Mouse (Mus musculus) brain, embryonic 14.5 days (tissue): ENCODE data around the gene Cped1.

Experiments used
- CTCF ChIP-seq: fragments of 200-500 bp; IDR thresholded peaks from 2 replicates; pipeline ENCODE4 v1.5.1; 2012; ENCODE audit warnings: inconsistent platforms, mild to moderate bottlenecking, moderate library complexity, borderline replicate concordance; ENCODE audit not compliant: insufficient read depth, insufficient read length; ENCODE audit errors: extremely low read depth
- POLR2A ChIP-seq: fragments of 200-500 bp; IDR thresholded peaks from 2 replicates; pipeline ENCODE4 v1.6.1; 2012; ENCODE audit warnings: mild to moderate bottlenecking, inconsistent platforms, borderline replicate concordance; ENCODE audit not compliant: poor library complexity, insufficient read depth, insufficient read length, severe bottlenecking; ENCODE audit errors: extremely low read depth

DNA sequence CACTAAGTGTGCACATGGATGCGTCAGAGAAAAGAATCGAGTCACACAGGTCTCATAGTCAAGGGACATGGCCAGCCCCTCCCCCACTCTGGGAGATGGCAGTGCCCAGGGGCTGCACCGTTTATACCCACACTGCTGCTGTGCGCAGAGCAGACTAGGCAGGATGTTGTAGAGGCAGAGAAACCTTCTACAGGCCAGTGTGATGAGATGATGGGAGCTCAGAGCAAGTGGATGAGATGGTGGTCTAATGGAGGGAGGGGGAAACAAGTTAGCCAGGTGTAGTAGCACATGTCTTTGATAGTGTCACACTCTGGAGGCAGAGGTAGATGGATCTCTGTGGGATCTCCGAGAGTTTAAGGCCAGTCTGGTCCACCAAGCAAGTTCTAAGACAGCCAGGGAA lies 114.1 kb downstream of the Cped1 start:
- TF ChIP-seq CTCF (no peak), POLR2A (no peak)
